Mouse (Mus musculus): ENCODE results near the gene Mycbp.

Gene Mycbp

GRCm38 (mm10) chr4:123946701-123947100 lies 42.1 kb downstream of the Mycbp start:
- no peak for DNase-seq

GRCm38 (mm10) chr4:123947149-123947548 lies 42.5 kb downstream of the Mycbp start:
- no peak for DNase-seq

- no peak for DNase-seq
Measured at GRCm38 (mm10) chr4:123948901-123949300, 44.3 kb downstream of the Mycbp start.

GRCm38 (mm10) chr4:123949649-123950048 lies 45.0 kb downstream of the Mycbp start:
- no peak for DNase-seq

DNA sequence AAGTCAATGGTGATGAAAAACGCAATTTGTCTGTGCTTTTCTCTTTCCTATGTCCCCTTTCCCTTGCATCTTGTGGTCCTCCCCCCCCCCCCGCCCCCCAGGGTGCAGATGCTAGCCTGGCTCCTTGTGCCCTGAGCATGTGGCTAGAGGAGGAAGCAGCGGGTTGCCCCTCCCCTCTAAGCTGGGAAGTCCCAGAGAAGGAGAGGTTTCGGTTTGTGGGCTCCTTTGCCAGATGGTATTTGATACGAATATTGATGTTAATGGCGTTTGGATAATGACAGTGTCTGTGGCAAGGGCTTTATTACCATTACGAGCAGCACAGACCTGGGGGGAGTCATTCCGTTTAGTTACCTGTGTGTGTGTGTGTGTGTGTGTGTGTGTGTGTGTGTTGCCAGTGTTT lies 47.4 kb downstream of the Mycbp start:
- DNase-seq, result no peak

GRCm38 (mm10) chr4:123956703-123957491 lies 52.3 kb downstream of the Mycbp start:
- peak; percentile 73 for DNase-seq

DNA sequence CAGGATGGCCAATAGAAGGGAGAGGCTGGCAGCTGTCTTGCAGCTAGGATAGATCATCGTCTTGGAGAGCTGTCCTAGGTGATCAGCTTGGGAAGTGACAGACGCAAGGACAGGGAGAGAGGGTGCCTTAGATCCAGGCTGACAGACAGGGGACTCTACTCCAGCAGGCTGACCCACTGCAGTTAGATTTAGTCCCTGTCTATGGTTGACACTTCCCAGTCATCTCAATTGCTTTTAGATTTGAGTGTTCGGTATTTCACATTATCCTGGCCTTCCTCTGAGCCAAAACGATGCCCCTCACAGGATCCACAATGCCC lies 52.8 kb downstream of the Mycbp start:
- DNase-seq, result no peak

DNA sequence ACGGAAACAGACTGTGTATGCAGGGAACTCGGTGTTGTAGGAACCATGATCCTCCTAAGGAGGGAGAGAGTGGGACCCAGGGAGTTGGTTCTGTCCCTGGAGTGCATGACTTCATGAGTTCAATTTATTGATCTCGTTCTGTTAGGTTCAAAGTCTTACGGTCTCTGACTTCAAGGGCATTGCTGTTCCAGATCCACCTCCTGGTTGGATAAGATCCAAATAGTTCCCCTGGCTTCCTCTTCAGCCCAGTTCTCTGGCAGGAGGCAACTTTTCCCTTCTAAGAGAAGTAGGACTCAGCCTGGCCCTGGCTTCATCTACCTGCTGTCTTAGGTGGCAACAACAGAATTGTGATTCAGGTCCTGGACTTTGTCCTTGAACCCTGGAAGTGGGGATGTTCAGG lies 53.3 kb downstream of the Mycbp start:
- DNase-seq, result no peak

DNA sequence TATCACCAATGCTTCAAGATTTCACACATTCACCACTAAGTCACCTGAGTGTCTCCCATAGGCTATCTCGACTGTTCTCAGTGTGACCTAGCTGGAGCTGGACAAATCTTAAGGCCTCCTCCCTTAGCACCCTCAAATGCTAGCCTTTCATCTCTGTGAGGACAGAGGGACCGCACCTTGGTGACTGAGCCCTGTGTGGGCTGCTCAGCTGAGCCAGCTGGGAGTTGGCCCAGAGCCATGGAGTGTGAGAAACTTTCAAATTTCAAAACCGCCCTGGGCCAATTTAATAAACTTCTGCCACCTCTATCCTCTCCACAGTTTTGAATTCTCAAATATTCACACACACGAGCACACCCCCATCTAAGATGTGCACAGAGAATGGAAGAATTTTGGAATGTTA lies 56.3 kb downstream of the Mycbp start:
- DNase-seq, result no peak

Measured in cerebellum, adult 8-10 months (tissue).